Mouse (Mus musculus) brain, embryonic 18.5 days (tissue): ENCODE measurements around the gene Grk5.
"Not testable (repeated sequence)": the region's sequence is repeated elsewhere in the genome, so short reads cannot be mapped to it uniquely, and the experiment has no call there.

ENCODE experiments used
- DNase-seq: peaks from one replicate; pipeline ENCODE4 v3.0.0-alpha.2; 2012; ENCODE audit warnings: low read depth, low spot score

Gene Grk5

GRCm38 (mm10) chr19:60910304-60910703, 20.8 kb downstream of the Grk5 start:
- no peak for DNase-seq

- DNase-seq, result no peak
Observed at GRCm38 (mm10) chr19:60911653-60912052, 22.1 kb downstream of the Grk5 start.

GRCm38 (mm10) chr19:60915236-60915635, 25.7 kb downstream of the Grk5 start:
- no peak for DNase-seq

GRCm38 (mm10) chr19:60915862-60916261, 26.3 kb downstream of the Grk5 start:
- DNase-seq, result no peak

- no peak for DNase-seq
Observed at GRCm38 (mm10) chr19:60916869-60917570, 27.5 kb downstream of the Grk5 start.

- DNase-seq, result not testable (repeated sequence)
Observed at GRCm38 (mm10) chr19:60924534-60924933, 35.0 kb downstream of the Grk5 start.

- no peak for DNase-seq
Observed at GRCm38 (mm10) chr19:60935001-60935400, 45.5 kb downstream of the Grk5 start.

- no peak for DNase-seq
Observed at GRCm38 (mm10) chr19:60939954-60940379, 50.4 kb downstream of the Grk5 start.

GRCm38 (mm10) chr19:60940866-60941265, 51.3 kb downstream of the Grk5 start:
- DNase-seq, result no peak

GRCm38 (mm10) chr19:60945801-60946311, 56.3 kb downstream of the Grk5 start:
- DNase-seq, result no peak

- no peak for DNase-seq
Observed at GRCm38 (mm10) chr19:60946656-60947055, 57.1 kb downstream of the Grk5 start.

- no peak for DNase-seq
Observed at GRCm38 (mm10) chr19:60948996-60949395, 59.4 kb downstream of the Grk5 start.

GRCm38 (mm10) chr19:60950056-60950869, 60.7 kb downstream of the Grk5 start:
- no peak for DNase-seq

GRCm38 (mm10) chr19:60955131-60955530, 65.6 kb downstream of the Grk5 start:
- DNase-seq, result no peak

- DNase-seq, result no peak
Observed at GRCm38 (mm10) chr19:60955712-60956111, 66.2 kb downstream of the Grk5 start.

GRCm38 (mm10) chr19:60956198-60956750, 66.7 kb downstream of the Grk5 start:
- no peak for DNase-seq

GRCm38 (mm10) chr19:60959706-60960230, 70.2 kb downstream of the Grk5 start:
- DNase-seq, result no peak

GRCm38 (mm10) chr19:60962358-60963061, 73.0 kb downstream of the Grk5 start:
- DNase-seq, result no peak

GRCm38 (mm10) chr19:60967909-60968308, 78.4 kb downstream of the Grk5 start:
- no peak for DNase-seq

GRCm38 (mm10) chr19:60970406-60970805, 80.9 kb downstream of the Grk5 start:
- no peak for DNase-seq

- DNase-seq, result no peak
Observed at GRCm38 (mm10) chr19:60971598-60971997, 82.0 kb downstream of the Grk5 start.
